Mouse (Mus musculus): ENCODE measurements around the gene Psmd10. TPM values are rescaled to one million over a fixed set of nuclear protein-coding genes. Genes with fewer than 3 reads are reported as not detected.

Gene Psmd10
- 51.3 and 56.3 TPM in 2 replicates for polyA plus RNA-seq (2015; fragmentation: Nextera tagmentation; extraction: Ambion mirVana)

- ATAC-seq (replicated peaks; ENCODE audit: low FRiP score): peak; percentile 98
- H3K36me3 ChIP-seq: 0 out of 2 replicates have a peak, but pooled peaks cover 5% of the 10 kb centered on the region
- H3K4me3 ChIP-seq (replicated peaks): peak within 1 kb of the TSS; percentile 58
- peak within 1 kb of the TSS; percentile 59 for H3K4me2 ChIP-seq
- H3K27me3 ChIP-seq: peaks cover 32% of the 10 kb centered on the region
- peak within 1 kb of the TSS; percentile 64; the same call in 1 of the 2 replicates for H3K27ac ChIP-seq
- no peaks in the 10 kb centered on the region for H3K9me3 ChIP-seq (replicated peaks)
- H3K9ac ChIP-seq: 0 out of 2 replicates have a peak within 1 kb of the TSS, but pooled peaks have one; percentile 33
- no peaks in the 10 kb centered on the region for H3K4me1 ChIP-seq
- WGBS: 25% methylated on average over 23 of the region's 23 CpGs
These were observed at the start of gene Psmd10, which contains the start of gene Atg4a for GRCm38 (mm10) chrX:140956272-140956940. TSS of gene Psmd10 (minus strand) at chrX:140956728. TSS of gene Atg4a (plus strand) at chrX:140956907.

- no peak for ATAC-seq (replicated peaks; ENCODE audit: low FRiP score)
- H3K9ac ChIP-seq: no peak overlapping the region
- no peaks in the 10 kb centered on the region for H3K36me3 ChIP-seq
- H3K4me2 ChIP-seq: no peak overlapping the region
- no peaks in the 10 kb centered on the region for H3K9me3 ChIP-seq (replicated peaks)
- H3K4me1 ChIP-seq: no peaks in the 10 kb centered on the region
- no peak overlapping the region for H3K4me3 ChIP-seq (replicated peaks)
- no peak overlapping the region for H3K27ac ChIP-seq
- H3K27me3 ChIP-seq: peaks cover 22% of the 10 kb centered on the region
These were observed 42.4 kb upstream of the Psmd10 start for GRCm38 (mm10) chrX:140998885-140999284.

GRCm38 (mm10) chrX:140997912-140998545 is 41.5 kb upstream of the Psmd10 start:
- no peak overlapping the region for H3K4me2 ChIP-seq
- 60% methylated on average over 1 of the region's 1 CpGs for WGBS
- no peak overlapping the region for H3K27ac ChIP-seq
- no peaks in the 10 kb centered on the region for H3K4me1 ChIP-seq
- H3K9ac ChIP-seq: no peak overlapping the region
- H3K27me3 ChIP-seq: peaks cover 24% of the 10 kb centered on the region
- H3K9me3 ChIP-seq (replicated peaks): no peaks in the 10 kb centered on the region
- H3K36me3 ChIP-seq: no peaks in the 10 kb centered on the region
- ATAC-seq (replicated peaks; ENCODE audit: low FRiP score): no peak
- H3K4me3 ChIP-seq (replicated peaks): no peak overlapping the region

GRCm38 (mm10) chrX:140996909-140997516 is 40.5 kb upstream of the Psmd10 start:
- no peak overlapping the region for H3K9ac ChIP-seq
- 83% methylated on average over 1 of the region's 1 CpGs for WGBS
- H3K27ac ChIP-seq: no peak overlapping the region
- H3K4me1 ChIP-seq: no peaks in the 10 kb centered on the region
- H3K36me3 ChIP-seq: no peaks in the 10 kb centered on the region
- peaks cover 25% of the 10 kb centered on the region for H3K27me3 ChIP-seq
- no peak overlapping the region for H3K4me3 ChIP-seq (replicated peaks)
- H3K4me2 ChIP-seq: no peak overlapping the region
- H3K9me3 ChIP-seq (replicated peaks): no peaks in the 10 kb centered on the region
- peak; percentile 62; the same call in 1 of the 2 replicates for ATAC-seq (replicated peaks; ENCODE audit: low FRiP score)

GRCm38 (mm10) chrX:140985256-140985655 is 28.7 kb upstream of the Psmd10 start:
- H3K27me3 ChIP-seq: peaks cover 64% of the 10 kb centered on the region
- H3K4me3 ChIP-seq (replicated peaks): no peak overlapping the region
- no peak overlapping the region for H3K27ac ChIP-seq
- no peak overlapping the region for H3K4me2 ChIP-seq
- 74% methylated on average over 2 of the region's 2 CpGs for WGBS
- H3K4me1 ChIP-seq: peaks cover 8% of the 10 kb centered on the region
- no peaks in the 10 kb centered on the region for H3K36me3 ChIP-seq
- H3K9me3 ChIP-seq (replicated peaks): no peaks in the 10 kb centered on the region
- ATAC-seq (replicated peaks; ENCODE audit: low FRiP score): no peak
- H3K9ac ChIP-seq: no peak overlapping the region

- Histone ChIP-seq H3K36me3 (no peaks in the 10 kb centered on the region), H3K4me1 (peaks cover 8% of the 10 kb centered on the region), H3K4me3 (replicated peaks) (no peak overlapping the region), H3K9me3 (replicated peaks) (no peaks in the 10 kb centered on the region), H3K27me3 (peaks cover 65% of the 10 kb centered on the region), H3K27ac (no peak overlapping the region; the same call in 1 of the 2 replicates), H3K9ac (no peak overlapping the region), H3K4me2 (no peak overlapping the region)
- WGBS: 57% methylated on average over 6 of the region's 6 CpGs
- ATAC-seq (replicated peaks; ENCODE audit: low FRiP score): no peak
These were observed 28.3 kb upstream of the Psmd10 start for GRCm38 (mm10) chrX:140984795-140985194.

- Histone ChIP-seq H3K4me2 (no peak overlapping the region), H3K27me3 (peaks cover 72% of the 10 kb centered on the region), H3K9ac (no peak overlapping the region), H3K27ac (peak overlapping the region; percentile 48; the same call in 1 of the 2 replicates), H3K36me3 (no peaks in the 10 kb centered on the region), H3K4me3 (replicated peaks) (no peak overlapping the region), H3K4me1 (peaks cover 8% of the 10 kb centered on the region), H3K9me3 (replicated peaks) (no peaks in the 10 kb centered on the region)
- 0 out of 2 replicates have a peak, but pooled peaks have one; percentile 43 for ATAC-seq (replicated peaks; ENCODE audit: low FRiP score)
- WGBS: 41% methylated on average over 6 of the region's 6 CpGs
These were observed 26.9 kb upstream of the Psmd10 start for GRCm38 (mm10) chrX:140983206-140983960.

GRCm38 (mm10) chrX:140980163-140980562 is 23.6 kb upstream of the Psmd10 start:
- Histone ChIP-seq H3K9me3 (replicated peaks) (no peaks in the 10 kb centered on the region), H3K4me1 (peaks cover 8% of the 10 kb centered on the region), H3K27ac (no peak overlapping the region), H3K36me3 (no peaks in the 10 kb centered on the region), H3K9ac (no peak overlapping the region), H3K4me3 (replicated peaks) (no peak overlapping the region), H3K27me3 (peaks cover 74% of the 10 kb centered on the region), H3K4me2 (no peak overlapping the region)
- 76% methylated on average over 4 of the region's 4 CpGs for WGBS
- ATAC-seq (replicated peaks; ENCODE audit: low FRiP score): no peak

GRCm38 (mm10) chrX:140979546-140979945 is 23.0 kb upstream of the Psmd10 start:
- 72% methylated on average over 2 of the region's 2 CpGs for WGBS
- no peak overlapping the region for H3K4me3 ChIP-seq (replicated peaks)
- no peaks in the 10 kb centered on the region for H3K36me3 ChIP-seq
- H3K4me2 ChIP-seq: no peak overlapping the region
- H3K27ac ChIP-seq: no peak overlapping the region
- H3K27me3 ChIP-seq: peaks cover 72% of the 10 kb centered on the region
- no peak overlapping the region for H3K9ac ChIP-seq
- ATAC-seq (replicated peaks; ENCODE audit: low FRiP score): no peak
- H3K4me1 ChIP-seq: peaks cover 8% of the 10 kb centered on the region
- H3K9me3 ChIP-seq (replicated peaks): no peaks in the 10 kb centered on the region

- Histone ChIP-seq H3K36me3 (no peaks in the 10 kb centered on the region), H3K27me3 (peaks cover 68% of the 10 kb centered on the region), H3K9me3 (replicated peaks) (no peaks in the 10 kb centered on the region), H3K4me1 (peaks cover 6% of the 10 kb centered on the region), H3K9ac (no peak overlapping the region), H3K27ac (no peak overlapping the region), H3K4me2 (no peak overlapping the region), H3K4me3 (replicated peaks) (no peak overlapping the region)
- 85% methylated on average over 1 of the region's 1 CpGs for WGBS
- ATAC-seq (replicated peaks; ENCODE audit: low FRiP score): no peak
These were observed 22.4 kb upstream of the Psmd10 start for GRCm38 (mm10) chrX:140978943-140979342.

- H3K27ac ChIP-seq: no peak overlapping the region
- H3K9me3 ChIP-seq (replicated peaks): no peaks in the 10 kb centered on the region
- 15% methylated on average over 5 of the region's 5 CpGs for WGBS
- no peak for ATAC-seq (replicated peaks; ENCODE audit: low FRiP score)
- H3K4me2 ChIP-seq: peak overlapping the region; percentile 59
- H3K36me3 ChIP-seq: 0 out of 2 replicates have a peak, but pooled peaks cover 5% of the 10 kb centered on the region
- H3K27me3 ChIP-seq: peaks cover 32% of the 10 kb centered on the region
- peak overlapping the region; percentile 58 for H3K4me3 ChIP-seq (replicated peaks)
- no peaks in the 10 kb centered on the region for H3K4me1 ChIP-seq
- H3K9ac ChIP-seq: 0 out of 2 replicates have a peak overlapping the region, but pooled peaks have one; percentile 23
These were observed 431 bp upstream of the Psmd10 start for GRCm38 (mm10) chrX:140956959-140957358.

All from kidney, embryonic 15.5 days (tissue).